Mouse (Mus musculus) forebrain, embryonic 13.5 days (tissue): ENCODE data around the gene Ptpn6. TPM values are rescaled to one million over a fixed set of nuclear protein-coding genes. Genes with fewer than 3 reads are reported as not detected.

Experiments
- ATAC-seq: fragments of 200-750 bp; cut with Nextera tagmentation; 2 replicates; pipeline ENCODE4 v1.8.0; 2017
- H3K27ac ChIP-seq: fragments of 300-500 bp; sonication (generic); 2 replicates; pipeline ENCODE4 v1.5.1; 2015; ENCODE audit warnings: inconsistent platforms, mild to moderate bottlenecking, moderate library complexity
- H3K27me3 ChIP-seq: fragments of 300-500 bp; sonication (generic); 2 replicates; pipeline ENCODE4 v1.6.1; 2015; ENCODE audit warnings: mild to moderate bottlenecking, inconsistent platforms
- H3K36me3 ChIP-seq: fragments of 300-500 bp; sonication (generic); 2 replicates; pipeline ENCODE4 v1.6.1; 2015; ENCODE audit warnings: mild to moderate bottlenecking, inconsistent platforms; ENCODE audit not compliant: poor library complexity, severe bottlenecking
- H3K4me1 ChIP-seq: fragments of 300-500 bp; sonication (generic); 2 replicates; pipeline ENCODE4 v1.6.1; 2015; ENCODE audit warnings: inconsistent platforms
- H3K4me2 ChIP-seq: fragments of 300-500 bp; sonication (generic); 2 replicates; pipeline ENCODE4 v1.6.1; 2015; ENCODE audit warnings: inconsistent platforms, mild to moderate bottlenecking, moderate library complexity
- H3K4me3 ChIP-seq: fragments of 300-500 bp; sonication (generic); 2 replicates; pipeline ENCODE4 v1.5.1; 2015; ENCODE audit warnings: mild to moderate bottlenecking, inconsistent platforms
- H3K9ac ChIP-seq: fragments of 300-500 bp; sonication (generic); 2 replicates; pipeline ENCODE4 v1.6.1; 2015; ENCODE audit warnings: mild to moderate bottlenecking, inconsistent platforms
- H3K9me3 ChIP-seq: fragments of 300-500 bp; sonication (generic); replicated peaks from 2 replicates; pipeline ENCODE4 v1.6.1; 2016; ENCODE audit warnings: inconsistent platforms
- WGBS: fragments of 180-500 bp; shearing (Covaris S2); methylation state at CpG from one replicate; pipeline ENCODE4 v1.1.7; 2015; 5-methylcytosine and 5-hydroxymethylcytosine counted together
- polyA plus RNA-seq: library from polyadenylated mRNA; unstranded; fragments of >200 nt; fragmentation: Nextera tagmentation; extraction: Ambion mirVana; gene quantifications from 2 replicates; pipeline ENCODE4 v1.2.1, GENCODE M21; 2015

The Ptpn6 gene
- polyA plus RNA-seq, 1 experiment from 2014 or later: 3.8 TPM

GRCm38 (mm10) chr6:124702784-124703103 lies 35.8 kb downstream of the Ptpn6 start:
- H3K36me3 ChIP-seq: peaks cover 81% of the 10 kb centered on the region

GRCm38 (mm10) chr6:124702102-124702783 lies 36.3 kb downstream of the Ptpn6 start:
- Histone ChIP-seq H3K36me3 (peaks cover 76% of the 10 kb centered on the region), H3K27ac (no peak overlapping the region), H3K9ac (no peak overlapping the region), H3K9me3 (no peaks in the 10 kb centered on the region), H3K27me3 (no peaks in the 10 kb centered on the region), H3K4me1 (no peaks in the 10 kb centered on the region), H3K4me2 (no peak overlapping the region), H3K4me3 (no peak overlapping the region)
- peak; percentile 34; the same call in 1 of the 2 replicates for ATAC-seq
- WGBS: 95% methylated on average over 17 of the region's 17 CpGs

More at GRCm38 (mm10) chr6:124702784-124703103, 35.8 kb downstream of the Ptpn6 start:
- no peak overlapping the region for H3K4me3 ChIP-seq
- no peak overlapping the region for H3K27ac ChIP-seq
- H3K27me3 ChIP-seq: no peaks in the 10 kb centered on the region
- peak; percentile 77 for ATAC-seq
- no peaks in the 10 kb centered on the region for H3K4me1 ChIP-seq
- 50% methylated on average over 3 of the region's 3 CpGs for WGBS
- no peak overlapping the region for H3K4me2 ChIP-seq
- H3K9ac ChIP-seq: no peak overlapping the region
- H3K9me3 ChIP-seq: no peaks in the 10 kb centered on the region

GRCm38 (mm10) chr6:124701338-124701737 lies 37.2 kb downstream of the Ptpn6 start:
- H3K4me2 ChIP-seq: no peak overlapping the region
- 74% methylated on average over 8 of the region's 8 CpGs for WGBS
- peaks cover 76% of the 10 kb centered on the region for H3K36me3 ChIP-seq
- H3K27ac ChIP-seq: no peak overlapping the region
- no peak overlapping the region for H3K4me3 ChIP-seq
- no peaks in the 10 kb centered on the region for H3K9me3 ChIP-seq
- H3K9ac ChIP-seq: no peak overlapping the region
- 0 out of 2 replicates have a peak, but pooled peaks have one; percentile 34 for ATAC-seq
- H3K4me1 ChIP-seq: no peaks in the 10 kb centered on the region
- no peaks in the 10 kb centered on the region for H3K27me3 ChIP-seq

GRCm38 (mm10) chr6:124699962-124700610 lies 38.4 kb downstream of the Ptpn6 start:
- H3K27ac ChIP-seq: no peak overlapping the region

GRCm38 (mm10) chr6:124699366-124699765 lies 39.1 kb downstream of the Ptpn6 start:
- WGBS: 87% methylated on average over 4 of the region's 4 CpGs
- Histone ChIP-seq H3K4me3 (no peak overlapping the region), H3K4me1 (peaks cover 4% of the 10 kb centered on the region), H3K4me2 (no peak overlapping the region), H3K27me3 (no peaks in the 10 kb centered on the region), H3K9ac (no peak overlapping the region), H3K9me3 (no peaks in the 10 kb centered on the region), H3K36me3 (peaks cover 57% of the 10 kb centered on the region), H3K27ac (no peak overlapping the region)
- ATAC-seq: no peak

More at GRCm38 (mm10) chr6:124699962-124700610, 38.4 kb downstream of the Ptpn6 start:
- H3K9me3 ChIP-seq: no peaks in the 10 kb centered on the region
- H3K36me3 ChIP-seq: peaks cover 64% of the 10 kb centered on the region
- no peak overlapping the region for H3K4me2 ChIP-seq
- no peak overlapping the region for H3K9ac ChIP-seq
- H3K4me3 ChIP-seq: no peak overlapping the region
- 83% methylated on average over 11 of the region's 11 CpGs for WGBS
- 0 out of 2 replicates have a peak, but pooled peaks have one; percentile 19 for ATAC-seq
- H3K4me1 ChIP-seq: no peaks in the 10 kb centered on the region
- no peaks in the 10 kb centered on the region for H3K27me3 ChIP-seq

GRCm38 (mm10) chr6:124698751-124699150 lies 39.8 kb downstream of the Ptpn6 start:
- WGBS: 90% methylated on average over 6 of the region's 6 CpGs
- Histone ChIP-seq H3K36me3 (peaks cover 51% of the 10 kb centered on the region), H3K9ac (no peak overlapping the region), H3K27me3 (no peaks in the 10 kb centered on the region), H3K4me3 (no peak overlapping the region), H3K27ac (no peak overlapping the region), H3K4me2 (no peak overlapping the region), H3K9me3 (no peaks in the 10 kb centered on the region), H3K4me1 (peaks cover 9% of the 10 kb centered on the region)
- ATAC-seq: no peak

GRCm38 (mm10) chr6:124696441-124697150 lies 41.9 kb downstream of the Ptpn6 start:
- Histone ChIP-seq H3K9me3 (no peaks in the 10 kb centered on the region), H3K9ac (no peak overlapping the region), H3K27me3 (no peaks in the 10 kb centered on the region), H3K27ac (no peak overlapping the region), H3K4me2 (no peak overlapping the region), H3K4me1 (peaks cover 9% of the 10 kb centered on the region), H3K36me3 (peaks cover 29% of the 10 kb centered on the region), H3K4me3 (no peak overlapping the region)
- no peak for ATAC-seq
- WGBS: 90% methylated on average over 7 of the region's 7 CpGs

- 81% methylated on average over 15 of the region's 15 CpGs for WGBS
- H3K9ac ChIP-seq: no peak overlapping the region
- peak; percentile 68 for ATAC-seq
Measured at GRCm38 (mm10) chr6:124694166-124694955, 44.2 kb downstream of the Ptpn6 start.

GRCm38 (mm10) chr6:124693243-124693981 lies 45.1 kb downstream of the Ptpn6 start:
- Histone ChIP-seq H3K9me3 (no peaks in the 10 kb centered on the region), H3K4me1 (peaks cover 9% of the 10 kb centered on the region), H3K9ac (no peak overlapping the region), H3K27ac (0 out of 2 replicates have a peak overlapping the region, but pooled peaks have one; percentile 48), H3K36me3 (no peaks in the 10 kb centered on the region), H3K27me3 (no peaks in the 10 kb centered on the region), H3K4me2 (no peak overlapping the region), H3K4me3 (no peak overlapping the region)
- no peak for ATAC-seq
- 83% methylated on average over 15 of the region's 15 CpGs for WGBS

More at GRCm38 (mm10) chr6:124694166-124694955, 44.2 kb downstream of the Ptpn6 start:
- Histone ChIP-seq H3K27me3 (no peaks in the 10 kb centered on the region), H3K9me3 (no peaks in the 10 kb centered on the region), H3K36me3 (peaks cover 7% of the 10 kb centered on the region; the same call in 1 of the 2 replicates), H3K4me2 (no peak overlapping the region), H3K27ac (peak overlapping the region; percentile 48; the same call in 1 of the 2 replicates), H3K4me3 (no peak overlapping the region), H3K4me1 (peaks cover 9% of the 10 kb centered on the region)

- 95% methylated on average over 3 of the region's 3 CpGs for WGBS
- H3K27me3 ChIP-seq: no peaks in the 10 kb centered on the region
- no peak overlapping the region for H3K4me2 ChIP-seq
- H3K36me3 ChIP-seq: no peaks in the 10 kb centered on the region
- ATAC-seq: no peak
- H3K4me1 ChIP-seq: peaks cover 9% of the 10 kb centered on the region
- H3K4me3 ChIP-seq: no peak overlapping the region
- no peak overlapping the region for H3K27ac ChIP-seq
- H3K9me3 ChIP-seq: no peaks in the 10 kb centered on the region
- H3K9ac ChIP-seq: no peak overlapping the region
Measured at GRCm38 (mm10) chr6:124690517-124690916, 48.0 kb downstream of the Ptpn6 start.

- Histone ChIP-seq H3K4me2 (no peak overlapping the region), H3K9me3 (no peaks in the 10 kb centered on the region), H3K27me3 (no peaks in the 10 kb centered on the region), H3K27ac (no peak overlapping the region), H3K4me3 (no peak overlapping the region), H3K4me1 (peaks cover 2% of the 10 kb centered on the region), H3K9ac (no peak overlapping the region), H3K36me3 (no peaks in the 10 kb centered on the region)
- no peak for ATAC-seq
- 91% methylated on average over 3 of the region's 3 CpGs for WGBS
Measured at GRCm38 (mm10) chr6:124689011-124689410, 49.5 kb downstream of the Ptpn6 start.
